Mouse (Mus musculus) left cerebral cortex, postnatal 25 days (tissue): Measurements from ENCODE around the gene Vmn1r51. TPM values are rescaled to one million over a fixed set of nuclear protein-coding genes. Genes with fewer than 3 reads are reported as not detected.
"Not testable (repeated sequence)": the region's sequence is repeated elsewhere in the genome, so short reads cannot be mapped to it uniquely, and the experiment has no call there.

Experiments used
- DNase-seq, 2 experiments: peaks; one replicate each; pipeline ENCODE4 v3.0.0; 2022; ENCODE audit warnings: low spot score in 2 of 2, mixed read lengths in 1 of 2
- intact Hi-C: fragments of 180-260 bp; cut with DNase I; formaldehyde crosslinking; loops from one replicate; pipeline ENCODE4 v1.15.1; 2025
- total RNA-seq, 2 experiments: library from RNA; stranded (reverse); gene quantifications; 2 replicates each; pipeline ENCODE4 v1.2.3; 2021

The Vmn1r51 gene
- not detected for total RNA-seq

DNA sequence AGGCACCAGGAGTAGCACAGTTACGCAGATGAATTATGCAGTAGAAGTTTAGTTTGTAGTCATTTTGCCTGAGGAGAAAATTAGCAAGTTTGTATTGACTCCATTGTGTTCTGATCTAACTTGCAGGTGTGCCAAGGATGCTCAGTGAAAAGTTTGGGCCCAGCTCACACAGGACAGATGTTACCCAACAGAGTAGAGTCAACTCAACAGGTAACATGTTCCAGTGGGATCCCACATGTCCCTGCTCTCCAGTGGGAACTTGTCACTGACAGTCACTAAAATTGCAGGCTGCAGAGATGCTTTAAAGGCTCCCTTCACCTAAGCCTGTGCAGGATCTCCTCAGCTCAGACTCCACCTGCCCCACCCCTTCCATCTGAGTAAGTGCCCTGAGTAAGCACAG is at the start of gene Vmn1r51:
TSS of gene Vmn1r51 (plus strand) at position 301 of the 400 bp plus-strand sequence.
- DNase-seq, intact Hi-C loops: not testable (repeated sequence)

DNA sequence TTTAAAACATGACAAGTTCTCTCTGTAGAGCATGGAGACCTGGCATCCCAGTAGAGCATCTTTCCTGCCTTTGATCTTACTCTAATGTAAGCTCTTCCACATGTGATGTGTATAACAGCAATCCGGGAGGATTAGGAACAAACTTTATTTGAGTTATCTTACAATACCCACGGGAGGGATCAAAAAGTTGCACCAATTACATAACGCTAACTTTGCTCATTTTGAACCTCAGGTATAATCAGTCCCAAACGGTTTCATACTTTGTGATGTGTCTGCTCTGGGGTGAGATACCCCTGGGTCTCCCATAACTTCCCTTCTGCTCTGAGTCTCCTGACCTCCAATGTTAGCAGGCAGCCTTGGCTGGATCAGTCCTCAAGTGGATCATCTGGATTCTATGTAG is 44.0 kb upstream of the Vmn1r51 start, which contains the start of gene Vmn1r49:
TSS of gene Vmn1r49 (minus strand) at position 101 of the 400 bp plus-strand sequence.
- intact Hi-C loops = no loop called here

DNA sequence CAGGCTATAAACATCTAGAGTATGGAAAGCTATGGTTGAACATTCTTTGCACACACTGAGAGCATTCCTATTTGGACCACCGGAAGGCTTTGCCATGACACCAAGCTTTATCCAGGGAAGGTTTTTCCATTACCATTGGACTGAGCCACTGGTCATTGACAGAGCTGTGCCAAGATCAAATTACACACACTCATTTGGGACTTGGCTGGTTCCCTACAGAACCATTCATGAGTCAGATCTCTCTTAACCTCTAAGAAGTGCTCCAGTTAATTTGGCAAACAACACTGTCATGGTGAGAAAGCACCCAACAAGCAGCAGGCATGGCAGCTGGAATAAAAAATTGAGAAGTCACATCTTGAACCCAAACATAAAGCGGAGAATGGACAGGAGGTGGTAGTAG is 21.8 kb upstream of the Vmn1r51 start:
- intact Hi-C loops = no loop called here
- no peak for DNase-seq

More for the DNA sequence above, 44.0 kb upstream of the Vmn1r51 start, which contains the start of gene Vmn1r49:
- DNase-seq = no peak

DNA sequence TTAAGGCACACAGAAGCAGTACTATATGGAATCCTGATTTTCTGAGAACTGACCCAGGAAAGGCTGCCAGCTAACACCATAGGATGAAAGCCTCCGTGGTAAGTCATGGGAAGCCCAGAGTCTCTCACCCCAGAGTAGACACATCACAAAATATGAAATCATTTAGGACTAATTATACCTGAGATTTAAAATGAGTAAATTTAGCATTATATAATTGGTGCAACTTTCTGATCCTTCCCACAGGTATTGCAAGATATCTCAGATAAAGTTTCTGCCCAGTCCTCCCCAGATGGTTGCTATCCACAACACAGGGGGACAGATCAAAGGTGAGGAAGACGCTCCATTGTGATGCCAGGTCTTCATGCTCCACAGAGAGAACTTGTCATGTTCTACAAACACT is 21.3 kb upstream of the Vmn1r51 start, which contains the start of gene Vmn1r50:
TSS of gene Vmn1r50 (plus strand) at position 301 of the 400 bp plus-strand sequence.
- intact Hi-C loops = no loop called here
- DNase-seq = no peak

DNA sequence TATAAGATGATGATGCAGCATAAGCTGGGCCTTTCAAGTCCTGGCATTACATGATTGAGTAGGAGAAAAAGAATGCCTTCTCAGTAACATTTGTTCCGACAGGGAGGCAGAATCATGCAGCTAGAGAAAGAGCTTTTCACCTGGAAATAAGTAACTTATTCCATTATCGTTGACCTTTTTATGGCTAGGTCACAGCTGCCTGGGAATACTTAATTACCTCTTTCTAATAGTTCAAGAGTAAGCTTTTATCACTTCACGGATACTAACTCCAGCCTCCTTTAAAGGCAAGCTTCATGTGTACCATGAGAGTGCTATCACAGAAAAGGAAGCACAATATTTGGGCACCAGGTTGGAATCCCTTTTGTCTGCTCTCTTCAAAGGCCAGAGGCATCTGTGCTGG is 37.7 kb downstream of the Vmn1r51 start:
- intact Hi-C loops = no loop called here

DNA sequence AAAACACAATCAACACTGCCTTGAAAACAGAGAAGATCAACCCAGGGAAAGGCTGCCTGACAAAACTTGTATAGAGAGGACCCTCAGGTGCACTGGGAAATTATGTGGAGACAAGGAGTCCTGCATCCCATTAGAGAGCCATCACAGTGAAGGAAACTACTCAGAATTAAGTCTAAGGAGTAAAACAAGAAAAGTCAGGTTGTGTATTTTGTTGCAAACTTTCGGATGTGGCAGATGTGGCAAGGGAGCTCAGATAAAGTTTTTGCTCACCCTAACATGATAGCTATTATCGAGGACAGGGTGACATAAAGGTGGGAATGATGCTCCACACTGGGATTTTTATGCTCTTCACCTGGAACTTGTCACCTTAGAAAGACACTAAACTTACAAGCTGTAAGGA is 52.1 kb downstream of the Vmn1r51 start, which contains the start of gene Vmn1r52:
TSS of gene Vmn1r52 (plus strand) at position 301 of the 400 bp plus-strand sequence.
- intact Hi-C loops = no loop called here
- no peak for DNase-seq

More for the DNA sequence above, 37.7 kb downstream of the Vmn1r51 start:
- no peak for DNase-seq

Other genes with a start within 250 kb of the Vmn1r51 start
- gene Vmn1r42, start 246.2 kb upstream of the Vmn1r51 start, total RNA-seq = not detected
- not detected for gene Vmn1r43, start 246.2 kb upstream of the Vmn1r51 start, total RNA-seq
- not detected for gene Vmn1r44, start 238.9 kb upstream of the Vmn1r51 start, total RNA-seq
- gene Vmn1r45, start 182.0 kb upstream of the Vmn1r51 start, total RNA-seq = not detected
- not detected for gene Vmn1r46, start 153.3 kb upstream of the Vmn1r51 start, total RNA-seq
- not detected for gene Vmn1r47, start 106.4 kb upstream of the Vmn1r51 start, total RNA-seq
- not detected for gene Vmn1r48, start 85.8 kb upstream of the Vmn1r51 start, total RNA-seq
- not detected for gene Vmn1r49, start 44.1 kb upstream of the Vmn1r51 start, total RNA-seq
- gene Vmn1r50, start 21.2 kb upstream of the Vmn1r51 start, total RNA-seq = not detected
- not detected for gene Vmn1r52, start 52.2 kb downstream of the Vmn1r51 start, total RNA-seq
- not detected for gene V1ra8, start 80.2 kb downstream of the Vmn1r51 start, total RNA-seq
- not detected for gene Vmn1r53, start 101.8 kb downstream of the Vmn1r51 start, total RNA-seq
- gene Vmn1r54, start 123.7 kb downstream of the Vmn1r51 start, total RNA-seq = not detected
- gene BC048671, start 178.6 kb downstream of the Vmn1r51 start, total RNA-seq = not detected
- not detected for gene Chst13, start 202.6 kb downstream of the Vmn1r51 start, total RNA-seq
- not detected for gene Uroc1, start 210.7 kb downstream of the Vmn1r51 start, total RNA-seq
- 10 to 100 TPM; 27.2 to 29.9 TPM for gene Zxdc, start 246.9 kb downstream of the Vmn1r51 start, total RNA-seq